Mouse (Mus musculus): ENCODE results near the gene Fads2.

Gene Fads2

DNA sequence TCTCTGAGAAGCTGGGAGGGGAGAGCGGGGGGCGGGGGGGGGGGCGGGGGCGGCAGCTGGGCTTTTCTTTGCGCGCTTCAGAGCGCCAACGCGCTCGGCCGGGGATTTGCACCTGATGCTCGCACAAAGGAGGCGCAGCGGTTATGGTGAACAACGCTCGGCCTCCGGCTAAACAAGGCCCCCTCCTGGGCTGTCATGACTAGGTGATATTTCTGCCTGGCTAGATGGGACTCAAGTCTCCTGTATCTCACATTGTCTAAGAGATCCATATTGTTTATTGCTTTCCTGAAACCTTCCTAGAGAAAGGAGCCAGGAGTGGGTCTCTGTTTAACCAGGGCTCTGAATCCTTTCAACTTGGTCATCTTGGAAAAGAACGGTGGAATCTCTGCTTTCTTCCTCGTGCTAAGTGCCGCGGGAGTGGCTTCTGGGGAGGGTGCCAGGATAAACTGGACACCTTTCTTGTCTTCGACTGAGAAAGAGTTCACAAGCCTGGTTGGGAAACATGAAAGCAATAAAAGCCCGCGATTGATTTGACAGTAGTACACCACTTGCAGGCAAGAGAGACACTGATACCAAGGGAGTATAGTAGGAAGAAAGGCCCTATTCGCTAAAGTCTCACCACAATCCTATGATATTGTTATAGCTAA, 631 bp upstream of the Fads2 start:
- no peak for DNase-seq (ENCODE audit: low spot score)

DNA sequence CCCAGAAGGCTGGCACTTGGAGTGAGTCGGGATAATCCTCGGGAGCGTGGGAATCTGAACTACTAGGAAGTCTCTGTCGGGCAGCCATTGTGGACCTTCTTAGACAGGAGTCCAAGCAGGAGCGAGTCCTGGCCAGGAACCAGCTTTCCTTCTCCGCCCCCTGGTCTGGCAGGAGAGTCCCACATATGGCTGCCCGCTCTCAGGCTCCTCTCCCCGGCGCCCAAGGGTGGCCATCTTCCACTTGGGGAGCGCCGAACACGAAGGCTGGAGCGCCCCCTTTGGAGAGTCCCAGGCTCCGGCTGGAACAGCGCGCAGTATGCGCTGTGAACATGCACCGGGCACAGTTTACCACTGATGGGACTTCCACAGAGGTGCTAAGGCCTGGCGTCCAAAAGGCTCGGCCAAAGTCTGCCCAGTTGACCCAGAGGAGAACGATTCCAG, 895 bp downstream of the Fads2 start:
- peak; percentile 72 for DNase-seq (ENCODE audit: low spot score)

DNA sequence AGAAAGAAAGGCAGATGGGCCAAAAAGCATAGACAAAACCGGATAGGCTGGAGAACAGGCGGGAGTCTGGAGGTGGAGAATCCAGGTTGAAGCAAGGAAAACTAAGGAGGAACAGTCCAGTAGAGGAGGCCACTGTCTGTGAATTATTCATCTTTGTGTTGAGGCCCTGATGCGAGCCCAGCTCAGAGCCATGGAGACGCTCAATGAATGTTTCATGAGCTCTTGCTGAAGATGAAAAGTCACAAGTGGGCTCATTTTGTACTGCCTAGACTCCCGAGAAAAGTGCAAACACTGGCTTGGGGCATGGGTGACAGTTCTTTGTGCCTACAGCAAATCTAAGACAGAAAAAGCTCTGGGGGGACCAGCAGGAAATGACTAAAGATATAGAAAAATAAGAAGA, 3.7 kb downstream of the Fads2 start:
- DNase-seq (ENCODE audit: low spot score), result no peak

DNA sequence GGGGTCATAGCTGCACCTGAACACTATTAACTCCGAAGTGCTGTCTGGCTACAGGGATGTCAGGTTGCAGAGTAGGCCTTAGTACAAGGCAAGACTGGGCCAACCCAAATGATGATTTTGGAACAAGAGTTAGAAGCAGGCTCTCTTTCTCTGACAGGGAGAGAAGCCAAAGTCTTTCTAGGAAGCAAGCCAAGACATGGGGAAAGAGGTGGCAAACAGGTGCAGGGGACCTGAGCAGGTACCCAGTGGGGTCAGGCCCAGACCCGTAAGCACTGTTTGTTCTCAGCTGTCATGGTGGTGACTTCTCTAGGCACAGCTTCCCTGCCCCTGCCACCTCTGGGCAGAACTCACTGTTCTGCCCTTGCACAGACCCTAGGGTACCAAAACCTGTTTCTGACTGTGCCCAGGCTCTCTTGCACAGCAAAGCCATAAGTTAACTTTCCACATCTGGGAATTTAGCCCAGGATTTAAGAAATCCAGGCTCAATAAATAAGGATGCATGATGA, 5.1 kb downstream of the Fads2 start:
- no peak for DNase-seq (ENCODE audit: low spot score)

DNA sequence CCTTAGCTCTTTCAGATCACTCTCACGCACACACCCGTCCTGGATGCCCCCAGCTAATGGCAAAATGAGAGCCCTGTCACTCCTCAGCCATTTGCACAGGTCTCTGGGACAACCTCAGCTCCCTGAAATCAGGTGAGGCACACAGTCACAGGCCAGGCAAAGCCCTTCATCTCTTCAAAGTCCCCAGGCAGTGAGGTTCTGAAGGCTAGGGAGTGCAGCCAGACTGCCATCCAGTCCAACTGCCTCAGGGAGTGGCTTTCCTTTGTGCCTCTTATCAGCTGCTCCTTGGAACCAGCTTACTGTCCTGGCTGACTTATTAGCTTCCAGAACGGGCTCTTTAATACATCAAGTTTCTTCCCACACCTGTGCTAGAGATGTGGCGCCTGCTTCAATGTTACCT, 6.9 kb downstream of the Fads2 start:
- DNase-seq (ENCODE audit: low spot score), result no peak

DNA sequence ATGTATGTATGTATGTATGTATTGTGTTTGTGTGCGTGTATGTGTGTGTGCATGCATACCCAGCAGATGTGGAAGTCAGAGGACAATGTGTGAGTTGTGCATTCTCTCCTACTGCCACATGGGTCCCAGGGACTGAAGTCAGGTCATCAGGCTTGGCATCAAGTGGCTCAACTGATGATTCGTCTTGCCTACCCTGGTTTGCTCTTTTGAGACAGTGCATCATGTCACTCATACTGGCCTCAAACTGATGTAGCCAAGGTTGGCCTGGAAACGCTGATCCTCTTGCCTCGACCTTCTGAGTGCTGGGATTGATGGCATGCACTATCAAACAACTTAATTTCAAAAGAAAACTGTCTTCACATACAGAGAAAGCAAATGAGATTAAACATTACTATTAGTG, 7.7 kb downstream of the Fads2 start:
- DNase-seq (ENCODE audit: low spot score), result no peak

DNA sequence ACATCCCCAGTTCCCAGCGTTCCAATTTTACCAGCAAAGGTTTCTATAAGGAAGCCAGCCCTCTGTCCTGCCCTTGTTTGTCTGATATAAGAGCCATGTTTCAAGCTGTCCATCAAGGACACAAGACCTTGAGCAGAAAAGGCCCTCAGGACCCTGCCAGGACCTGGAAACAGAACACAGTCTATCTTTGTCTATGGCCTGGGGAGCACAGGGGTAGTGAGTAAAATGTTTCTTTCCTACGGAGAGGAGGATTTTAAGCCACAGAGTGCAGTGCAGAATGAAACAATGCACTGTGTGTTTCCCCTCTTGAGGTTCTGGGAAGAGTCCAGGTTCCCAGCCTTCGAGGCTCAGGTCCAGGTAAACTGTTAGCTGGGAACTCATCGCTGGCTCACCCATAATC, 14.6 kb downstream of the Fads2 start:
- no peak for DNase-seq (ENCODE audit: low spot score)

DNA sequence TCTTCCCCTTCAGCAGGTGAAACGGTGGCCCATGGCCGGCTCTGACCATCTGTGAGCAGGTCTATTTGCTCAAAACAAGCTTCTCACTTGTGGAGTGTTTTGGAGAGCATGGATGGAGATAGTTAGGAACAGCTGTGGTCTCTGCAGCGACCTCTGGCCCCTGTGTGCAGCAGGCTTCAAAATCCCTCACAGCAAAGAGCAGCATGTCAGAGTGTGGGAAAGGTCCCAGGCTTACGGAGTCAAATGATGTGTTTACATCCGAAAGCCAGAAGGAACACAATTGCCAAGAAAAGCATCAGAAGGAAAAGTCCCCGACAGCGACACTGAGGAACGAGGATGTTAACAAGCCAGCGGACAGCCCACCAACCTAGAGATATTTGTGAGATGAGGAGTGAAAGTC, 16.1 kb downstream of the Fads2 start:
- no peak for DNase-seq (ENCODE audit: low spot score)

DNA sequence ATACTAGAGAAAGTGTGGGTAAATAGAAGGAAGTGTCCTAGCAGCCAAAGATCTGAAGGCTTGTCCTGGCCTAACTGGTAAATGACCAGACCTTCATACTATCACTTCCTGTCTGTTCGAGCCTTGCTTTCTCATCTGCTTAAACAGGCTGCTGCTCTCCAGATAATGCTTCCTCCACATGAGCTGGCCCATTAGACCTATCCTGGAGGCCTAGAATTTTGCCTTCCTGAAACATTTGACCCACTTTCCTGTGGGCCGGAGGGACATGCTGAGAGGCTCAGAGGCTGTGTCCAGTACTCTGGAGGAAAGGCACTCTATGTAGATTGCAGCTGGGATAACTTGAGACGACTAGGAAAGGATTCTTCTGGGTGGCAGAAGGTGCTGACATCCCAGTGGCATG, 19.4 kb downstream of the Fads2 start:
- no peak for DNase-seq (ENCODE audit: low spot score)

DNA sequence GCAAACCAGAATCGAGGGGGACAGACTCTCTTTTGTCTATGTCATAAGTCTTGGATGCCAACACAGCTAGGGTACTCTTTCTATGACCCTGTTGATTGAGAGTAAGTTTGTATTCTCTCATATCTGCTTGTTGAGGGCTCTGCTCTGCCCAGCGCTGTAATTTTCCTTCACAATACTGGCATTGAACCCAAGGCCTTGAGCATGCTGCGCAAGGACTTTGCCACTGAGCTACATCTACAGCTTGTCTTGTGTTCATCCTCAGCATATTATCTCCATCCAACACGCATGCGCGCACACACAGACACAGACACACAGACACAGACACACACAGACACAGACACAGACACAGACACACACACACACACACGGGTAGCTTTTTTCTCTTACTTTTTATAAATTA, 21.2 kb downstream of the Fads2 start:
- DNase-seq (ENCODE audit: low spot score), result no peak

DNA sequence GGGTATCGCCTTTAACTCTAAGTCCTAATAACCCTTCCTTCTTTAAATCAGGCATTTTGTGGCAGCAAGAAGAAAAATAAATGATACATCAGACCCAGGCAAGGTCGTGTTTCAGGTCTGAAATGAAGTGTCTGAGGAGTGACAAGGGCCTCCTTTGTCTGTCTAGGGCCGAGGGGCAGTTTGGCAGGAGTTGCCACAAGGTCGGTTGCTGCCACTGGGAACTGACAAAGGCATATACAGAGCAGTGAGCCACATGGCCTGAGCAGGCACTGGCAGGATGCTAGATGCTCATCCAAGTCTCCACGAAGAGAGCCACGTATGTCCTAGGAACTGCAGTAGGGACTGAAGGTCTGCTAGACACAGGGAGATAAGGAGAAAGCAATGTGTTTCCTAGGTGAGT, 23.2 kb downstream of the Fads2 start:
- DNase-seq (ENCODE audit: low spot score), result no peak

DNA sequence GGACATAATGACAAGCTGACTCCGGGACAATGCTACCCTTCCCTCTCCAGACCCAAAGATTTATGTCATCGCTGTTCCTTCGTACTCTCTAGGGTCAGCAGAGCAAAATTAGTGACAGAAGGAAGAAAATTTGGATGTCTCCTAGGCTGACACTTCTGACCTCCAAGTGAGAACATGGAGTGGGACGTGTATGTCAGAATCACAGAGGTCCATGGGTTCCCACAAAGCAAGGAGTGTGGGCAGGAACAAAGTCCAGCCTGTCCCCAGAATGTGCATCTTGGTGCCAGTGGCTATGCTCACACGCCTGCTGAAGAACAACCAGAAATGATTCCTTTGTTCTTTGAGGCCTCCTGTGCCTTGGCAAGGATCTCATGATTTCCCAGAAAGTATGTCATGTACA, 28.4 kb downstream of the Fads2 start:
- DNase-seq (ENCODE audit: low spot score), result no peak

DNA sequence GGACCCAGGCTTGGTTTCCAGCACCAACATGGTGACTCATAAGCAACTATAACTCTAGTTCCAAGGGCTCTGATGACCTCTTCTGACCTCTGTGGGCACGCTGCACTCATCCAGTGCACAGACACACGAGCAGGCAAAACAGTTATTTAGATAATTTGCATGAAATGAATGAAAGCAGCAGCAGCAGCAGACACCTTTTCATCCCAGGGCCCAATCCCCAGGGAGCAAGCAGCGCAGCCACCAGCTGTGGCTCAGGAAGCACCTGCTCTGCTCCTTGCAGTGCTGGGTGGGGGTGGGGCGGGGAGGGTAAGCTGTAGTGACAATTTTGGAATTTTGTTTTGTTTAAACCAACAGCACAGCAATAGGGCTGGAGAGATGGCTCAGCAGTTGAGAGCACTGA, 29.7 kb downstream of the Fads2 start:
- DNase-seq (ENCODE audit: low spot score), result no peak

DNA sequence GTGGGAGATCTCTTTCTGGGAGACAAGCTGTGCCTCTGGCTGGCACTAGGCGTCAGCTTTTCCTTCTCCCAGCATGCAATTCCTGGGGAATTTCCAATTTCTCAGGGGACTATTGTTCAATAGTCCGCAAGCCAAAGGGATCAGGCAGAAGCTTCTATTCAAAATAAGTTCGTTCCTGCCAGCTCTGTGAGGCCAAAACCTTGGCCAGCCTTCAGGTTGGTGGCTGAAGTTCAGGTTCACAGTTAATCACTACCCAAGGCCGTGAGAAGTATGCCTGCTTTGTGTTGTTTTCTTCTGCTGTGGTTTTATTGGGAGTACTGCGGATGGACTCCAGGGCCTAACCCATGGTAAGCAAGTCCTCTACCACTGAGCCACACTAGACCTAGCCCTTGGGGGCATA, 30.4 kb downstream of the Fads2 start:
- DNase-seq (ENCODE audit: low spot score), result no peak

DNA sequence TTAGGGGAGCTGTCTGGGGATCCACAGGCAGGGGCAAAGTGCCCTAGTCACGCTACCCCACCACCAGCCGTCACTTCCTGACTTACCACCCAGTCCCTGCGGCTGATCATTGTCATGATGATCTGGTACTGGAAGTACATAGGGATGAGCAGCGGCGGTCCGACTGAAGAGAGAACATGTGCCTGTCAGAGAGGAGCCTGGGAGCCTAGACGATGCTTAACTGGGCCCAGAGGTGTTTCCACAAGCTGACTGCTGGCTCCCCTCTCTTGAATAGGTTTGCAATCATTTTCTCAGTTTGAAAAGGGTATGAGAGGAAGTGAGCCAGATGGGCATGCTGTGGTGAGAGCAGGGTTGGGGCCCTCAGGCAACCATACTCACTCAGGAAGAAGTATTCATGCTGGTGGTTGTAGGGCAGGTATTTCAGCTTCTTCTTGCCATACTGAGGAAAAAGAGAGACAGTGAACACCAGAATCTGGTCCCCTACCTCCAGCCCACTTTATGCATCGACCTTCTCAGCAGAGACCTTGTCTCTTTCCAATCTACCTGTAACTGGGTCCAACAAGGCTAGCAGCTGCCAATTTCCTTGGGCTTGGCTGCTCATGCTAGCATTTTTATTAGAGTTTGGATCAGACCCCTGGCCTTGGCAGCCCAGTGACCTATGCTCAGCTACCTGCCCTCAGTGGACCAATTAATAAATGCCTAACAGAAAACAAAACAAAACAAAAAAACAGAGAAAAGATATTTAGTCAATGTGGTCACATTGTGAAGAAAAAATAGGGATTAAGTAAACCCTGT, 31.2 kb downstream of the Fads2 start:
- DNase-seq (ENCODE audit: low spot score), result no peak

DNA sequence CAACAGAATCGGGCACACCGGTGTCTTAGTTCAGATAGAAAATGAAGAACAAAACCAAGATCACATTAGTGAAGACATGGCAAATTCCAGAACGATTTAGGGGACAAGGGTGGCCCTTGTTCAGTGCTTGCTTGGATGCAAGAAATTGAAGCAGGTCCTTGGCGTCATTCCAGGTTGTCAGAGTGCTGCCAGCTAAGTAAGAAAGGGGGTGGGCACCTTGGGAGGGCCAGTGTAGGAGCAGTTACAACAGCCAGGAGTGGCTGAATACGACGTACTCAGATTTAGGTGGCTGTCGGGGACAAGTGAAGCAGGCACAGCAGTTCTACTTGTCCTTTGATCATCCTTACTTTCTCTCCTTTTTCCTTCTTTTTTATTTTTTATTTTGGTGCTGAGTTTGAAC, 33.8 kb downstream of the Fads2 start:
- no peak for DNase-seq (ENCODE audit: low spot score)

DNA sequence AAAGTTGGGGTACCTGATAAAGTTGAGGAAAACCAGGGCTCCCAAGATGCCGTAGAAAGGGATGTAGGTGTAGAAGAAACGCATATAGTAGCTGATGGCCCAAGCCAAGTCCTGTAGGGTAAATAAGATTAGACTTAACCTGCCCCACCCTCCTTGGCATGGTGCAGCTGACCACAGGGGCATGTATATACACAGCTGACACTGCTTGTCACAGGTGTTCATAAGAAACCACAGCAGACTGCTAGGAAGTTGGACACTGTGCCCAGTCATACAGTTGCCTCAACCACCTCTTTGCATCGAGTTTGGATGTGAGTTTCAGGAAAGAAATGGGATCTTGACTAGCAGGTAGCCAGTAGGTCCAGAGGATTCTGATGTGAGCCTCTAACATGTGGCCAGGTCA, 35.0 kb downstream of the Fads2 start:
- DNase-seq (ENCODE audit: low spot score), result no peak

DNA sequence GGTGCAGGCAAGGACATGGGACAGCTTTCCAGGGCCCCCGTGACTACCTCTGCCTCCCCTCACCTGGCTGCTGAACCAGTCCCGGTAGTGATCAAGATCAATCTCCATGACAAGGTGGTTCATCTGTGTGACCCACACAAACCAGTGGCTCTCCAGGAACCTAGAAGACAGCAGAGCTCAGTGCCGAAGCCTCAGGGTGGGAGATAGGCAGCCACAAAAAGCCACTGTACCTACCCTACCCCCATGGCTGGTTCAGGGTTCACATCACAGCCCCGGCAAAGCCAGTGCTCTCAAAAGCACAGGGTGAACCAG, 35.4 kb downstream of the Fads2 start:
- DNase-seq (ENCODE audit: low spot score), result no peak

DNA sequence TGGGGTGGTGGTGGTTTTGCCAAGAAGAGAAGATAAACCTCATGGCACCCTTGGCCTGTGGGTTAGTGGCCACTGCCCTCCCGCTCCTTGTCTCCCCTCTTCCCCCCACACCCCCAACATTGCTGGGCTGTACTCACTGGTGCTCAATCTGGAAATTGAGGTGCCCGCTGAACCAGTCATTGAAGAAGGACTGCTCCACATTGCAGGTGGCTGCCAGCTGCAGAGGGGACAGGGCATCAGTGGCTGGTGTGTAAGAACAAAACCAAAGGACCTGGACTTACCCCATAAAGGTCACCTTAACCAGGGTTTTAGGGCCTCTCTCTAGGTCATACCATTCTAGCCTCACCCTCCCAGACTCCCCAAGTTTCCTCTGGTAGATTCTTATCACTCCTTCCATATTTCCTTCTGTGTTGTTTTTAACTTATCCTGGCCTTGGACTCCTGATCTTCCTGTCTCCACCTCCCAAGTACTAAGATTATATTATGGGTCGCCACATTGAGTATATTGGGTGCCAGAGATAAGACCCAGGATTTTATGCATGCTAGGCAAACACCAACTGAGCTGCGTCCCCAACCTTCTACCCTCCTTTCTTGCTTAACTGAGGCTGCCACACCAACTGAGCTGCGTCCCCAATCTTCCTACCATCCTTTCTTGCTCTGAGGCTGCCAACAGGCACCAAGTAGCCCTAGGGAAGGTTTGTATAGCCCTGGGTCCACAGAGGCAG, 35.9 kb downstream of the Fads2 start:
- no peak for DNase-seq (ENCODE audit: low spot score)

DNA sequence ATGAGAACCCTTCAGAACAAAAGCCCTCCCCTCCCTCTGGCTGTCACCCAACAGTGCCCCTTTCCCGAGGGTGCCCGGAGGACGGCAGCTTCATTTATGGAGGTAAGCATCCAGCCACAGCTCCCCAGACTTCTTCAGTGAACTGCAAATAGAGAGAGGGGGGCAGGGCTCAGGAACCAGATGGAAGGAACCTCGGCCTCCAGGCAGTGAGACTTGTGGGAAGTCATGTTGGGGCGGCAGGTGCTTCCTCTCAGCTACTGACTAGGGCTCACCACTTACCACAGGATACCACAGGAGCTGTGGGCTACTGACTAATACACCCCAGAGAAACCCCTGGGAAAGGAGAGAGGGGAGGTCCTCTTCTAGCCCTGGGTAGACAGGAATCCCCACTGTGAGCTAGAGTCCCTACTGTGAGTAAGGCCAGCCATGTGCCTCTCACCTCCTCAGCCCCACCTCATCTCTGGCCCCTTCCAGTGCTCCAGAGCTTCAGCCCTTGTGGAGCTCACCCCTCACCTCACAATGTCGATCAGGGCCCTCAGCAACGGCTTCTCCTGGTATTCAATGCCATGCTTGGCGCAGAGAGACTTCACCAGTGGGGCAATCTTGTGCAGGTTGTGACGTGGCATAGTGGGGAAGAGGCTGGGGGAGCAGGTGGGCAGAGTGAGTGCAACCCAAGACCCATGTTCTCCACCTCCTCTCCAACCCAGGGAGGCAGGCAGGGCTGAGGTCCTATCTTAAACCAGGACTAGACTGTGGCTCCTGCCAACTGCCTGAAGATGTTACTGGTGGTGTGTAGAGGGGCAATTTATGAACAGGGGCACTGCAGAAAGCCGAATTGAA, 37.2 kb downstream of the Fads2 start:
- no peak for DNase-seq (ENCODE audit: low spot score)

DNA sequence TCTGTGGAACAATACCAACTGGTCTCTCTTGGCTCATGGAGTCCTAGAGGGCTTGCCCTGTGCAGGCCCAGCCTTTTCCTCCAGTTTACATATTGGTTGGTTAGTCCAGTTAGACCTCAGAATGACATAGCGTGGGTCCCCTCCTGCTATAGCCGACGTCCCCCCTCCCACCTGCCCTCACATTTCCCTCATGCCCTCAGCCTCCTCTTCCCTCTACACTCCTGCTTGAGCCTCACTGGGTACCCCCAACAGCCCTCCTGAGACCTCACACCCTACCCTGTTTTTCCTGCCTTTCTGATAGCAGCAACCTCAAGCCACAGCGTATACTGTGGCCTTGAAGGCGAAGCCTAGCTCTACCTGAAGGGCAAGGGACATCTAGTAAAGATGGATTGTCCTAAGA, 38.7 kb downstream of the Fads2 start:
- no peak for DNase-seq (ENCODE audit: low spot score)

DNA sequence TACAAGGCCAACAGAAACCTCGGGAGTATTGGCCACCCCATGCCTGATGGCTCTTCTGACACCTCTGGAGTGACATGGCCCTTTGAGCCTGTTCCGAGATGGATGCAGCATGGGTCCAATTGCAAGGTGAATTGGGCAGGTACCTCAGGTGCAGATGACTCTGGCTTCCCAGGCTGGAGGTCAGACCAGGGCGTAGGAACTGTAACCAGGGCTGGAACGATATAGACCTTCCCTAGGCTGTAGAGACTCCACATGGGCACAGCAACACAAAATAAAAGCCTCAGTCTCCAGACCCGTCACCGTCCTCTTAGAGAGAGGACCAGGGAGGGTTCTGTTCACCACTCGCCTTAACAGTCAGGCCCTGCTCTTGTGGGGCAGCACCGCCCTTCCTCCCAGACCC, 39.3 kb downstream of the Fads2 start:
- no peak for DNase-seq (ENCODE audit: low spot score)
